Mouse (Mus musculus) megakaryocyte, embryonic 14.5 days (primary cell): ENCODE data around the gene Traf3ip2.

Experiments
- FLI1 ChIP-seq: IDR thresholded peaks from 2 replicates; pipeline ENCODE4 v1.6.1; 2012; ENCODE audit warnings: low read length, inconsistent platforms, mixed read lengths
- GATA1 ChIP-seq: IDR thresholded peaks from 3 replicates; pipeline ENCODE4 v1.6.1; 2012; ENCODE audit warnings: mixed read lengths, low read length, inconsistent platforms, borderline replicate concordance

GRCm38 (mm10) chr10:39681014-39681413, 68.3 kb downstream of the Traf3ip2 start:
- TF ChIP-seq GATA1, result no peak
- TF ChIP-seq FLI1, result no peak
